Mouse (Mus musculus) layer of hippocampus, adult 8-10 months (tissue): ENCODE results near the gene Dnmt3l. TPM values are rescaled to one million over a fixed set of nuclear protein-coding genes. Genes with fewer than 3 reads are reported as not detected.
"Not testable (repeated sequence)": the region's sequence is repeated elsewhere in the genome, so short reads cannot be mapped to it uniquely, and the experiment has no call there.

Source experiments
- DNase-seq, 2 experiments: peaks; one replicate each; pipeline ENCODE4 v3.0.0; 2022; ENCODE audit warnings: low spot score in 2 of 2
- total RNA-seq, 4 experiments: library from RNA; stranded (reverse); gene quantifications; 2 replicates each; pipeline ENCODE4 v1.2.4; 2022

The Dnmt3l gene
- total RNA-seq = under 1 TPM in 3 of 4 experiments, not detected in 1; 0.29 to 0.72 (median 0.30) TPM

DNA sequence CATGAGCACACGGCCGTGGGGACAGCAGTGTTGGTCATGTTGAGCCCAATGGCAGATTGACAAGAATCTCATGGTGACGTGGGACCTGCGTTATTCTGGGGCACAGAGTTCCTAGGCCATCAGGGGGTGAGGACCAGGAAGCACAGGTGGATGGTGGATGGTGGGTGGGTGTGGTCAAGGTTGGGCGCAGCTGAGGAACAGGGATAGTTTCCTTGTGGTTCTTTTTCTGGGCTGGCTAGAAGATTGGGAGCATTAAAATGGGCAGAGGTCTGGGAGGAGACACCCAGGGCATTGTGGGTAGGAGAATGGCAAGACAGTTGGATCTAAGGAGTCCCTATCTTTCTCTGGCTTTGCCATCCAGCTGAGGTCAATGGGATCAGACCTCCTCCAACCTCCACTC is at the start of gene Dnmt3l:
TSS of gene Dnmt3l (plus strand) at position 301 of the 400 bp plus-strand sequence.
- DNase-seq = no peak

DNA sequence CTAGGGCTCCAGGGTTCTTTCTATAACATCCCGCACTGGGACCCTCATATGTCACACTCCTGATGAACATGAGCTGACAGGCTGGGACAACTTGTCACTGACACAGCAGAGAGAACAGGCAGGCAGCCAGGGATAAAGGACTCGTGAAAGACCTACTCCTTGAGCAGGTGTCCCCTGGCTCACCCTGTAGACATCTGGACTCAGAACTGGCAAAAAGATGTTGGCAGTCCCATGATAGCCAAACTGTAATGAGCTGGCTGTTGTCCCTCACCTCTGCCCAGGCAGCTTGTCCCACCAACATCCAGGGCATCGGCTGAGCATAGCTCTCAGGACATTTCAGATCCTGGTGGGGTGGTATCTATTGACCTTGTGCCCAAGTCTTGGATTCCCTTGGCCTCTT is 46.1 kb upstream of the Dnmt3l start:
- no peak for DNase-seq

DNA sequence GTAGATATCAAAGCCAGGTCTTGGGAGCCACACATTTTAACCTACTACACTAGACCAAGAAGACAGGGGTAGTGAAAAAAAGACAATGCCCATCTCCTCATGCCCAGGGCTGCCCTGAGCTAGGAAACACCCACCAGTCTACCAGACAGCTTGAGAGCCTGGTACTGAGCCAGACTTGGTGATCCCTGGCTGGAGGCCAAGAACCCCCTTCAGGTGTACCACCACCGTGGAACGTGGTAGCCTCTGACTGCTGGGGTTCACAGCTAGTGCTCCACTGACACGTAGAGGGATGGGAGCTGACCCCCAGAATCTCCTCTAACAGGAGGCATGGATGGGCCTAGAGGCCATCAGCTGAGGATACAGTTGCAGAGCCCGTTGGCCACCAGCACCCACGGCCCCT is 41.5 kb upstream of the Dnmt3l start:
- DNase-seq = no peak

DNA sequence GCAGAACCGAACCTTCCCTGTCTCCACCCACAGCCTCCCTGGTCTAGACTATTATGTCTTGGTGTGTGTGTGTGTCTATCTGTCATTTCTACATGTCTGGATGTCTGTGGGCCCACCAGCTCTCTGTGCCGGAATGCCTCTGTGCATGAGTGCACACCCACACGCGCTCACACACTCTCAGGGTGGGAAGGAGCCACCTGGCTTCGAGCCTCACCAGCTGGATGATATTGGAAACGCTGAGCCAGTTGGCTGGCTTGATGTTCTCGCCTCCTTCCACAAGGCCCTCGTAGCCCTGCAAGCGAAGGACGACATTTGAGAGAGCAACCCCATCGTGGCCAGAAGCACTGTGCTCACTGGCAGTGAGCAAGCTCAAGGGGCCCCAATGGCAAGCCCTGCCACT is 40.0 kb upstream of the Dnmt3l start:
- peak; percentile 91 to 94 for DNase-seq

DNA sequence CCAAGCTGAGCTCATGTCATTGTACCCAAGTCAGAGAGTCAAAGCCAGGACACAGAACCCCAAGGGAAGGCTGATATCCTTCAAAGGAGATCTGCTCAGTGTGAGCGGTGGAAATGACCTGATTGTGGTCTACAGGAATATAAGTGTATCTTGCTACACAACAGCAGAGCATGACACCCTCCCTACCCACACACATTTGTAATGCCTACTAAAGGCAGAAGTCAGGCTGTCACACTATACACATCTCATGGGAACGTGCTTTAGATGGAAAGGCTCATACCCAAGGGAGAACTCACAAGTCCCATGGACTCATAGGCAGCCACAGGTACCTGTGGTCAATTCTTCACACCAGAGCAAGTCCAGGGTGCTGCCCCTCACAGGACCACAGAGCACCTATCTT is 39.4 kb upstream of the Dnmt3l start:
- no peak for DNase-seq

DNA sequence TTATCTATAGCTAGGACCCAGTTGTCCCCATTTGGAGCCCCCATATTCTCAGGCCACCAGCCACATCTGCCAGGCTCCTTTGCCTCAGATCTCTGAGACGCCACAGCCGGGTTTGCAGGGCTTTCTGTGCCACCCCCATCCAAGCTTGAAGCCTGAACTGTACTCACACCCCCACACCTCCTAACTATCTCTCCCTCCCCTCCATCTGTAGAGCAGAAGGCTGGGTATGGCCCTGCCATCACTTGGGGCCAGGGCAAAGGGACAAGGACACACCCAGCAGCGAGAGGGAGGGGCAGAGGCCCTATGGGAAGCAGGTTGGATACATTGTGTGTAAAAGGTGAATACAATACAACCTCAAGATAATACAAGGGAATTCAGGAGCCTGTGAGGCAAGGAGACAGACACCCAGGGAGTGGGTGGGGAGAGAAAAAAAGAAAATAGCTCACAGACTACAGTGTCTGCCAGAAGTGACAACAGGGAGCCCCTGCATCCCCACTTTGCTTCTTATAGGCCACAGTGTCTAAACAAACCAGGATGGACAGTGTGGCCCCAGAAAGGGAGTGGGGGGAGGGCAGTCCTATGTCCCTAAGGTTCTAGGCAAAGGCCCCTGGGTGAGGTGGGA is 37.2 kb upstream of the Dnmt3l start:
- DNase-seq = peak in 1 of 2 experiments; percentile 51

DNA sequence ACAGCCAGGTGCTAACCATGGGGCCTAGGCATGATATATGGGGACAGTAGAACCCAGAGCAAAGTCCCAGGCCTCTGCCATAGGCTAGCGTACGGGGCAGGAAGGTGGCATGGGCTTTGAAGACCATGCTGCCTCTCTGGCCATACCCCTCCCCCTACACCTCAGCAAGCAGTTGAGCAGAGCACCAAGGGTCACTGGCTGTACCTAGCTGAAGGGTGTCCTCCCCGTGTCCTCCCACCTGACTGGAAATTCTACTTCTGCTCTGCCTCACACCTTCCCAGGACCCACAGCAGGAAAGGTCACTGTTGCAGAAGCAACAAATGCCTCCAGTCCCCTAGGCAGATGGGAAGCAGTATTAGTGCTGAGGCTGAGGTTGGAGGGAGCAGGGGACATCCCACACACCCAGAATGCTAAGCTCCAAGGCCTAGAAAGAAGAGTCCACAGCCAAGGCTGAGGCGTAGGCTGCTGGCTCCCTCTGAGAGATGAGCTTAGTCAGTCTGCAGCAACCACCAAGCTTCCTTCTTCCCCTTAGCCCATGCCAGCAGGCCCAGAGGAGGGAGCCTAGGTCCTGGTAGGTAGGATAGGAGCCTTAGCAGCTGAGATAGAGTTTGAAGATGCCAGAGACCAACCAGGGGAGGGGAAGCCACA is 35.8 kb upstream of the Dnmt3l start:
- no peak for DNase-seq

DNA sequence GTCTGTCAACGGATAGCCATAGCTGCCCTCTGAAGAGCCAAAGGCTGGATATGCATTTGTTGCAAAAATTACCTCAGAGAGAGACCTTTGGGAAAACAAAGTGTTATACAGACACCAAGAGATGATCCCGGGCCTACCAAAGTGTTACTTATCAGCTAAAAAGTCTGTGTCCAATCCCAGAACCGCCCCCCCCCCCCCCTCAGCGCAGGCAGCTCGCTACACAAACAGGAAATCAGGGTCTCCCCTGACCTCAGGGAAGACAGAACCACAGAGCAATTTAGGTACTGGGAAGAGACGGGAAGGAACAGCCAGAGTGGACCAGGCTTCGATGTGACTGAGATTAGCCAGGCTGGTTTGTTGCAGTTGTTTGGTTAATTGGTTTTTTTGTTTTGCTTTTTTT is 34.5 kb upstream of the Dnmt3l start:
- no peak for DNase-seq

DNA sequence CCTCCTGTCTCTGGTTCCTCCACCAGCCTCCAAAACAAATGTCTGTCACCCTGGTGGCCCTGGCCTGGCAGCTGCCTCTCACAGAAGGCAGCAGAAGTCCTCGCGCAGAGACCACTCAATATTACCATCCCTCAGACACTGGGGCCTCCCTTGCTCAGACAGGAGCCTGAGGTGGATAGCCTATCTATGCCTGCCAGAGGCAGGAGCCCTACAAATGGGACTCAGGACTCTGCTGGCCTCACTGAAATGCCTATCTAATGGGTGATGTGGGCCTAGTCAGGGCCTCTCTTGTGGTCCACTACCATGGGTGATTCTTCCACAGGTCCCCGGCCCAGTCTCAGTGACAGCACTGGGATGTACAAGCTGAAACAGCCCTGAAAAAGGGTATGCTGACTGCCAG is 33.6 kb upstream of the Dnmt3l start:
- DNase-seq = no peak

DNA sequence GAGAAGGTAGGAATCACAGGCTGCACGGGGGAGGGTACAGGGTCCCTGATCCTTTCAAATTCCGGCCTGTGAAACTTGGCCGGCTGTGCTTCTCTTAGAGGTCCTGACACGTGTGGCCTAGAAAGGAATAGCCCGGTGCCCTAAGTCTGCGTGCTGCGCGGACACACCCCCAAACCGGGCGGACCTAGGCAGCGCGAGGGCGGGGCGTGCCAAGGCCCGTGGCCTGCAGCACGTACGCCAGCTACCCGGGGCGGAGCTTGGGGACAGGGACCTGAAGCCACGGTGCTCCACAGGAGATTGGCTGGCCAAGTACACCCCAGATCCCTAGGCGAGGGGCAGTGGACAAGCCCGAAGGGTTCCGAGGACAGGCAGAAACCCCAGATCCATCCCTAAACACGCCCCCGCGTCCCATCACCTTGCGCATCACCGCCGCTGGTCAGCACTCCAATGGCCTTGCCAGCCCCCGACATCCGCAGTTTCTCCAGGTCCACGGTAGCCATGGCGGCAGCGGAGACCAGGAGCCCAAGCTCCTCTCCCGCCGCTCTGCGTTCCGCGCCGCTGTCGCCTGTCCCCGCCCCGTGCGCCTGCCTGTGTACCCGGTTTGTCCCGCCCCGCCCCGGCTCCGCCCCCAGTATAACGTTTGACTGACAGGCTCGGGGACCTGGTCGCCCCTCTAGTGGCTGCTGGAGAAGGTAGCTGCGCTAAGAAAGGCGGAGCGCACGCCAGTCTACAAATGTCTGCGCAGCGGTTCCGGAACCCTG is 32.4 kb upstream of the Dnmt3l start:
- peak; percentile 89 to 91 for DNase-seq

DNA sequence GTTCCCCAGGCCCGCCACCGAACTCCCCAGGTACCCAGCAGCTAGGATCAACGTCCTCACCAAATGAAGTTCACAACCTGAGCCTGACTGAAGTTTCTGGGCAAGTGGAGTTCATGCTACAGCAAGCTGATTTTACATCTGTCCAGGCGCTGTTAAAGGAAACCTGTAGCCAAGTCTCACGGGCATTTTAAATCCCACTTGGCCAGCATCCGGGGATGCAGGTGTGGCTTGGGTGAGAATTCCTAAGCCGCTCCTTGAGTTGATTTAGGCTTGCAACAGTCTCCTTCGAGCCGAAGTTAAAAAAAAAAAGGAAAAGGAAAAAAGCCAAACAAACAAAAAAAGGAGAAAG is 31.8 kb upstream of the Dnmt3l start, which contains the start of gene Pfkl:
TSS of gene Pfkl (minus strand) at position 139 of the 349 bp plus-strand sequence.
- DNase-seq = no peak

DNA sequence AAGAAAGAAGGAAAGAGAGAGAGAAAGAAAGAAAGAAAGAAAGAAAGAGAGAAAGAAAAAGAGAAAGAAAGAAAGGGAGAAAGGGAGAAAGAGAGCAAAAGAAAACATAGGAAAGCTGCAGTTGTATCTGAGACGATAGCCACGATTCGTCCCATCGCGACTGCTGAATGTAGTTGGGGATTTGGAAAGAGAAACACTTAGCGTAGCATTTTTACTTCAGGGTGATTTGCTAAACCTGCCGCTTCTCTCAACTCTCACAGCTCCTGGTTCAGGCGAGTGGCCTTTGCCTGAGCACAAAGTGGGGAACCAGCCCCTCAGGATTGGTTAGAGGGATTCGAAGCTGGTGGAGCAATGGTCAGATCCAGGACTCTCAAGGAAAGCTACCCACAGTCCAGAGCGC is 31.4 kb upstream of the Dnmt3l start:
- DNase-seq = no peak

DNA sequence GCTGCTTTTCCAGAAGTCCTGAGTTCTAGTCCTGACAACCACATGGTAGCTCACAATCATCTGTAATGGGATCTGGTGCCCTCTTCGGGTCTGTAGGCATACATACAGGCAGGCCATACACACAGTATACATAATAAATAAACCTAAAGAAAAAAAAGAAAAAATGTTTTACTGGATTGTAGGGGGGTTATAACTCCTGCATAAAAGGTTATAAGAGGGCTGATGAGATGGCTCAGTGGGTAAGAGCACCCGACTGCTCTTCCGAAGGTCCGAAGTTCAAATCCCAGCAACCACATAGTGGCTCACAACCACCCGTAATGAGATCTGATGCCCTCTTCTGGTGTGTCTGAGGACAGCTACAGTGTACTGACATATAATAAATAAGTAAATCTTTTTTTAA is 30.6 kb upstream of the Dnmt3l start:
- DNase-seq = not testable (repeated sequence)

DNA sequence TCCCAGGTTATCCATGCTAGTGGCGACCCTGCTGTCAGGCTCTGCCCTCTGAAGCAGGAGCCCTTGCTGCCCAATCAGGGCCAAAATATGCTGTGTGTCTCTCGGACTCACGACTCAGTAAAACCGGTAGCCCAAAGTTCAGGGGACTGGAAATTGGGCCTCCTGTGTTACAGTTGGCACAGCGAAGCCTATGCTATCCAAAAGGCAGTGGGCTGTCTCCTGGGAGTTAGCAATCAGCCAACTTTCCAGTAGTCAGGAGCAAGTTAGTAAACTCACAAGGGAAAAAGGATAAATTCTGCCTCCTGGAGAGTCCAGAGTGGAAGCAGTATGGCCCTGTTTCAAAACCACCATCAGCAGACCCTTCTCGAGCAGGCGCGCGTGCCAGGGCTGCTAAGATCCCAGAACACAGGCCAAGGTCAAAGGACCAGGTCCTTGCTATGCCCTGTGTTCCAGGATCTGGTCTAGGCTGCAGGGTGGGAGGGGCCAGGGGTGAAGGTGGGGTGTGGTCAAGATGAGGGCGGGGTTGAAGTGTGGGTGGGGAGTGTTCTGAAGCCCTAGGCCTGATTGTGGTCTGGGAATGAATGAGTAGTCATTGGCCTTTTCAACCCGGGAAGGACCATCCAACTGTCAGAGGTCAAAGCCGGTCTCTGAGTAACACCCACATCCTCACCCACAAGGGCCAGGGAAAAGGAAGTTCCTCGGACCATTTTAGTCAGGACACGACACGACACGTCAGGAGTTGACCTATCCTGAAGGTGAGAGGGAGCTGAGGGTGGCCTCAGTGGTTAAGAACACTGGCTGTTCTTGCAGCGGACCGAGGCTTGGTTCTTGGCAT is 28.9 kb upstream of the Dnmt3l start:
- DNase-seq = no peak

DNA sequence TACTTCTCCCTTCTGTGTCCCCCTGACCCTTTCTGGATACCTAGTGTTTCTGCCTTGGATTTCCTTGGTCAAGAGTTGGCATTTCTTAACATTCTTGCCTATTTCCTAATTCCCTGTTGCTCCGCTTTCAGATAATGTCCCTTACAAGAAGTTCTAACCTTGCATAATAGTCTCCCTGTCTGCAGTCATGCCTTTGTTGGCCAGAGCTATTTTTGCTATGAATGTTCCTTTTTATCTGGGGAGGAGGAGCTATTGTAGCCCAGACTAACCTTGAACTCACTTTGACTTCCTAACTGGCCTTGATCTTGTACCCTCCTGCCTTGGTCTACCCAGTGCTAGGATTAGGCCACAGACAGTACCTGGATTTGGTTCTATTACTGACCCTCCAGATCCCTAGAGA is 26.3 kb upstream of the Dnmt3l start:
- DNase-seq = no peak

DNA sequence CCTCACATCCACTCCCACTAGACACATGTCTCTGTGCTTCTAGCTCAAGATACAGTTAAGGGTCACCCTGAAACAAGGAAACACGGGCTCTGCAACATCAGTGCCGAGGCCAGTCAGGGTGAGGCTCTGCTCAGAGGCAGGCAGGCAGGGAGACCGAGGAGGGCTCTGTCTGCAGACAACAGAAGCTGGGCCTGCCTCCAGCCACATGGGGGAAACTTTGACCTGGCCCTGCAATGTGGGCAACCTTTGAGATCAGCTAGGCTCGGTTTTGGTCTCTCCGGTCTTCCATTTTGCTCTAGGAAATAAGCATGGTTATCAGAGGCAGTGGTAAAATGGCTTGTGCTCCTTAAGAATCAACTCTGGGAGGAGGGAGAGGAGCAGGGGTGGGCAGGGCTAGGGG is 25.4 kb upstream of the Dnmt3l start:
- DNase-seq = no peak

DNA sequence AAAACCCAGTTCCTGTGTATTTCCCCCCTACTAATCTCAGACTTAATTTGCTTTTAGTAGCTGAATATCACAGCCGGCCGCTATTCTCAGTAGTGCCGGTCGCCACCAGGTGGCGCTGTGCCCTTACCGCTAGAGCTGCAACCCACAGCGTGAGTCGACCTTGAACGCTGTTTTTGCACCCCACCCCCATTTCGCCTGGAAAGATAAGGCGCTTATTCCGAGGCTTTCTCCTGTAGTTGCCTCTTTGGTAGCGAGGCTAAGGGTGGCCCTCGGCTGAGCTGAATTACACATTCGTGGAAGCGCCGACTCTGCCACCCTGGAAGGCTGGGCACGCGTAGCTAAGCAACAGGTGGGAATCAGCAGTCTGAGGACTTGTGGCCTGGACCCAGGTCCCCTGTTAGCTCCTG is 22.9 kb upstream of the Dnmt3l start:
- DNase-seq = peak in 1 of 2 experiments; percentile 69

DNA sequence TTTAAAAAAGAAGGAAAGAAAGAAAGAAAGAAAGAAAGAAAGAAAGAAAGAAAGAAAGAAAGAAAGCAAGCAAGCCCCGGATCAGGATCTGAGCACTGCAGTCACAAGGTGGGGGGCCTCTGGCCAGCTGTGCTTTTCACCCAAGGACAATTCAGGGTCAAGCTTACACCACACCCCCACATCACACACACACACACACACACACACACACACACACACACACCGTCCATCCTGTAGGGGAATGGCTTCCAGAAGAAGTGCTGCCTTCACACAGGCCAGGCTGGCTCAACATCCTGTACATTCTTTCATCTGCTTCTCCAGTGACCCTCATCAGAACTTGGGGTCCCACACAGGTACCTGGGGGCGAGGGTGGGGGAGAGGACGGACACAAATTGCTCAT is 22.5 kb upstream of the Dnmt3l start:
- no peak for DNase-seq

DNA sequence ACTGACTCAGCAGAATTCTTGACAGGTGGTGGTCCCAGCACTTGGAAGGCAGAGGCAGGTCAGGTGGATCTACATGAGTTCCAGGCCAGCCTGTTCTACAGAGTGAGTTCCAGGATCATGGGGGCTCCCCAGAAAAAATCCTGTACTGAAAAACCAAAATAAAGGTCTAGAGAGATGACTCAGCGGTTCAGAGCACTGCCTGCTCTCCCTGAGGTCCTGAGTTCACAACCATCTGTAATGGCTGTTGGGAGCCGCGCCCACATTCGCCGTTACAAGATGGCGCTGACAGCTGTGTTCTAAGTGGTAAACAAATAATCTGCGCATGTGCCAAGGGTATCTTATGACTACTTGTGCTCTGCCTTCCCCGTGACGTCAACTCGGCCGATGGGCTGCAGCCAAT is 21.8 kb upstream of the Dnmt3l start:
- not testable (repeated sequence) for DNase-seq

DNA sequence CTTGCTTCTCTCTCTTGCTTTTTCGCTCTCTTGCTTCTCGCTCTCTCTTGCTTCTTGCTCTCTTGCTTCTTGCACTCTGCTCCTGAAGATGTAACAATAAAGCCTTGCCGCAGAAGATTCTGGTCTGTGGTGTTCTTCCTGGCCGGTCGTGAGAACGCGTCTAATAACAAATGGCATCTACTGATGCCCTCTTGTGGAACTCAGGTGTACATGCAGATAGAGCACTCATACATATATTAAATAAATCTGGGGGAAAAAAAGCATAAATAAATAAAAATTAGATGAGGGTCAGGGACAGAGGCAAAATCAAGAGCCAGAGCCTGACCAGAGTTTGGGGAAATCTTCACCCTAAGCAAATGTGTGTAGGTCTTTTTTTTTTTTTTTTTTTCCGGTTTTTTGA is 16.3 kb upstream of the Dnmt3l start:
- DNase-seq = not testable (repeated sequence)

DNA sequence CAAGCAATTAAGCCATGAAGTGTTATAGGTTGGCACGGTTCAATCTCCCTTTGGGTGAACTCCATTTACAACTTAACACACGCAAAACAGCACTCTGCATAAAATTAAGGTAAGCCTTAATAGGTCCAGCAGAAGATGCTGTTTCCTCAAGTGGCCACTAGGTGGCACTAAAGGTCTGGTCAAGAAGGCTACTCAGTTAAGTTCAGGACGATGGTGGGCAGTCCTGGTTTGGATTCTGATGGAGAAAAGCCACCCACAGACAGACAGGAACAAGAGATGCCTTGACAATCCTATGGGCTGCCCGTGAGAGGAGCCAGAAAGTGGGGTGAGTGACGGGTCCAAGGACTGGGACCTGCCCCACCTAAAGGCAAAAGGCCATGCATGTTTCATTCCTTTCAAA is 13.6 kb upstream of the Dnmt3l start:
- DNase-seq = peak in 1 of 2 experiments; percentile 75

DNA sequence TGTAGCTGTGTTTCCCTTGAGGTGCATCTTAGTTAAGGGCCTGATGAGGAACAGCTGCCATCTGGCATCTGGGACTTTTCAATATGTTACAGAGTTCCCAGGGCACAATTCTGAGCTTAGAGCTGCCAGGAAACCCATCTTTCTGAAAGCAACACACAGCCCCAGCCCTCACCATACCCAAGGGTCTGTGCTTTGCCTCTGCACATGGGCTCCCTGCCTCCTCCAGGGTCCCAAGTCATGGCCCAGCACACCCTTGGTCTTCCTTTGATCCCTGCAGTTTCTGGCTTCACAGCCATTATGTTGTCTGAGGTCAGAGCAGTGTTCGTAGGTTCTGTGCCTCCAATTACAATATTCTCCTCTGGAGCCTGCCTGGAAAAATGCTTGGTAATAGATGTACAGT is 12.7 kb upstream of the Dnmt3l start:
- DNase-seq = no peak
